Mouse (Mus musculus) neural tube, embryonic 12.5 days (tissue): Measurements from ENCODE around the gene Nup37. TPM values are rescaled to one million over a fixed set of nuclear protein-coding genes. Genes with fewer than 3 reads are reported as not detected.

Experiments used
- ATAC-seq: fragments of 200-750 bp; cut with Nextera tagmentation; 2 replicates; pipeline ENCODE4 v1.8.0; 2017; ENCODE audit warnings: low read depth, mild to moderate bottlenecking, moderate TSS enrichment, moderate library complexity; ENCODE audit not compliant: low FRiP score
- H3K27ac ChIP-seq: fragments of 300-500 bp; sonication (generic); 2 replicates; pipeline ENCODE4 v1.5.1; 2016
- H3K27me3 ChIP-seq: fragments of 300-500 bp; sonication (generic); replicated peaks from 2 replicates; pipeline ENCODE4 v1.6.1; 2016; ENCODE audit warnings: mild to moderate bottlenecking
- H3K36me3 ChIP-seq: fragments of 300-500 bp; sonication (generic); 2 replicates; pipeline ENCODE4 v1.6.1; 2016; ENCODE audit warnings: mild to moderate bottlenecking
- H3K4me1 ChIP-seq: fragments of 300-500 bp; sonication (generic); 2 replicates; pipeline ENCODE4 v1.6.1; 2016
- H3K4me2 ChIP-seq: fragments of 300-500 bp; sonication (generic); replicated peaks from 2 replicates; pipeline ENCODE4 v1.6.1; 2016; ENCODE audit warnings: mild to moderate bottlenecking
- H3K4me3 ChIP-seq: fragments of 300-500 bp; sonication (generic); 2 replicates; pipeline ENCODE4 v1.5.1; 2016
- H3K9ac ChIP-seq: fragments of 300-500 bp; sonication (generic); 2 replicates; pipeline ENCODE4 v1.6.1; 2016; ENCODE audit warnings: mild to moderate bottlenecking
- H3K9me3 ChIP-seq: fragments of 300-500 bp; sonication (generic); 2 replicates; pipeline ENCODE4 v1.6.1; 2016; ENCODE audit warnings: mild to moderate bottlenecking
- WGBS: fragments of 180-500 bp; shearing (Covaris S2); methylation state at CpG from one replicate; pipeline ENCODE4 v1.1.7; 2016; 5-methylcytosine and 5-hydroxymethylcytosine counted together
- polyA plus RNA-seq: library from polyadenylated mRNA; unstranded; fragments of >200 nt; fragmentation: Nextera tagmentation; extraction: Ambion mirVana; gene quantifications from 2 replicates; pipeline ENCODE4 v1.2.1, GENCODE M21; 2016

Gene Nup37
- polyA plus RNA-seq, result 60.3 and 60.4 TPM in 2 replicates

GRCm38 (mm10) chr10:88146707-88147477 is at the start of gene Nup37, which contains the start of gene Parpbp:
Gene Nup37, plus strand, starts transcription at chr10:88146992.
Gene Parpbp, minus strand, starts transcription at chr10:88146941.
- H3K27ac ChIP-seq, result no peak within 1 kb of the TSS
- 1% methylated on average over 53 of the region's 53 CpGs for WGBS

GRCm38 (mm10) chr10:88106169-88106568 is 40.6 kb upstream of the Nup37 start:
- 94% methylated on average over 2 of the region's 2 CpGs for WGBS
- no peaks in the 10 kb centered on the region for H3K4me1 ChIP-seq
- no peak overlapping the region for H3K27ac ChIP-seq
- H3K27me3 ChIP-seq, result no peaks in the 10 kb centered on the region
- H3K4me3 ChIP-seq, result no peak overlapping the region
- no peak overlapping the region for H3K9ac ChIP-seq
- no peaks in the 10 kb centered on the region for H3K36me3 ChIP-seq
- no peaks in the 10 kb centered on the region for H3K9me3 ChIP-seq
- no peak for ATAC-seq
- no peak overlapping the region for H3K4me2 ChIP-seq

More at GRCm38 (mm10) chr10:88146707-88147477, at the start of gene Nup37, which contains the start of gene Parpbp:
- peaks cover 16% of the 10 kb centered on the region for H3K4me1 ChIP-seq
- peak; percentile 98 for ATAC-seq
- H3K4me2 ChIP-seq, result peak within 1 kb of the TSS; percentile 81
- peak within 1 kb of the TSS; percentile 68 for H3K9ac ChIP-seq
- H3K9me3 ChIP-seq, result no peaks in the 10 kb centered on the region
- peaks cover 11% of the 10 kb centered on the region; the same call in 1 of the 2 replicates for H3K36me3 ChIP-seq
- H3K27me3 ChIP-seq, result no peaks in the 10 kb centered on the region
- peak within 1 kb of the TSS; percentile 78 for H3K4me3 ChIP-seq

- Histone ChIP-seq H3K4me2 (no peak overlapping the region), H3K4me1 (no peaks in the 10 kb centered on the region), H3K27me3 (no peaks in the 10 kb centered on the region), H3K9ac (no peak overlapping the region), H3K36me3 (no peaks in the 10 kb centered on the region), H3K4me3 (no peak overlapping the region), H3K9me3 (no peaks in the 10 kb centered on the region), H3K27ac (no peak overlapping the region)
- WGBS, result 92% methylated on average over 2 of the region's 2 CpGs
- no peak for ATAC-seq
These were observed 33.5 kb upstream of the Nup37 start for GRCm38 (mm10) chr10:88113290-88113689.

- no peak for ATAC-seq
- H3K9ac ChIP-seq, result no peak overlapping the region
- H3K36me3 ChIP-seq, result no peaks in the 10 kb centered on the region
These were observed 27.1 kb upstream of the Nup37 start for GRCm38 (mm10) chr10:88119721-88120120.

GRCm38 (mm10) chr10:88135630-88136029 is 11.2 kb upstream of the Nup37 start:
- H3K9me3 ChIP-seq, result no peaks in the 10 kb centered on the region
- no peaks in the 10 kb centered on the region for H3K36me3 ChIP-seq
- no peak overlapping the region for H3K4me3 ChIP-seq
- no peak for ATAC-seq
- no peaks in the 10 kb centered on the region for H3K27me3 ChIP-seq
- no peak overlapping the region for H3K4me2 ChIP-seq
- H3K27ac ChIP-seq, result no peak overlapping the region
- H3K4me1 ChIP-seq, result no peaks in the 10 kb centered on the region
- no peak overlapping the region for H3K9ac ChIP-seq
- 97% methylated on average over 16 of the region's 16 CpGs for WGBS

More at GRCm38 (mm10) chr10:88119721-88120120, 27.1 kb upstream of the Nup37 start:
- H3K9me3 ChIP-seq, result no peaks in the 10 kb centered on the region
- H3K4me2 ChIP-seq, result no peak overlapping the region
- H3K27ac ChIP-seq, result no peak overlapping the region
- H3K27me3 ChIP-seq, result no peaks in the 10 kb centered on the region
- no peaks in the 10 kb centered on the region for H3K4me1 ChIP-seq
- no peak overlapping the region for H3K4me3 ChIP-seq

GRCm38 (mm10) chr10:88146187-88146586 is 605 bp upstream of the Nup37 start:
- Histone ChIP-seq H3K36me3 (peaks cover 11% of the 10 kb centered on the region; the same call in 1 of the 2 replicates), H3K27me3 (no peaks in the 10 kb centered on the region), H3K4me3 (peak overlapping the region; percentile 78), H3K9me3 (no peaks in the 10 kb centered on the region), H3K4me2 (peak overlapping the region; percentile 81), H3K9ac (peak overlapping the region; percentile 68), H3K27ac (no peak overlapping the region), H3K4me1 (peaks cover 16% of the 10 kb centered on the region)
- 0 out of 2 replicates have a peak, but pooled peaks have one; percentile 17 for ATAC-seq
- WGBS, result 27% methylated on average over 7 of the region's 7 CpGs

- H3K36me3 ChIP-seq, result peaks cover 29% of the 10 kb centered on the region
- H3K4me3 ChIP-seq, result no peak overlapping the region
- H3K27me3 ChIP-seq, result no peaks in the 10 kb centered on the region
- H3K4me2 ChIP-seq, result no peak overlapping the region
- 93% methylated on average over 4 of the region's 4 CpGs for WGBS
- H3K9me3 ChIP-seq, result no peaks in the 10 kb centered on the region
- ATAC-seq, result no peak
- H3K27ac ChIP-seq, result no peak overlapping the region
- H3K9ac ChIP-seq, result no peak overlapping the region
- peaks cover 15% of the 10 kb centered on the region for H3K4me1 ChIP-seq
These were observed 3.6 kb downstream of the Nup37 start for GRCm38 (mm10) chr10:88150381-88150780.

- H3K9ac ChIP-seq, result no peak overlapping the region
- 87% methylated on average over 6 of the region's 6 CpGs for WGBS
- H3K27me3 ChIP-seq, result no peaks in the 10 kb centered on the region
- H3K9me3 ChIP-seq, result no peaks in the 10 kb centered on the region
- H3K36me3 ChIP-seq, result peaks cover 31% of the 10 kb centered on the region
- no peak overlapping the region for H3K4me2 ChIP-seq
- no peak overlapping the region for H3K4me3 ChIP-seq
- no peak for ATAC-seq
- H3K27ac ChIP-seq, result no peak overlapping the region
- peaks cover 4% of the 10 kb centered on the region; the same call in 1 of the 2 replicates for H3K4me1 ChIP-seq
These were observed 4.9 kb downstream of the Nup37 start for GRCm38 (mm10) chr10:88151658-88152057.

GRCm38 (mm10) chr10:88162096-88162495 is 15.3 kb downstream of the Nup37 start:
- Histone ChIP-seq H3K9ac (no peak overlapping the region), H3K27me3 (no peaks in the 10 kb centered on the region), H3K36me3 (peaks cover 28% of the 10 kb centered on the region), H3K4me3 (no peak overlapping the region), H3K4me1 (no peaks in the 10 kb centered on the region), H3K27ac (no peak overlapping the region), H3K9me3 (no peaks in the 10 kb centered on the region), H3K4me2 (no peak overlapping the region)
- no peak for ATAC-seq
- 85% methylated on average over 2 of the region's 2 CpGs for WGBS

- H3K36me3 ChIP-seq, result peaks cover 28% of the 10 kb centered on the region
- WGBS, result 89% methylated on average over 5 of the region's 5 CpGs
These were observed 15.9 kb downstream of the Nup37 start for GRCm38 (mm10) chr10:88162676-88163075.

GRCm38 (mm10) chr10:88166158-88166557 is 19.4 kb downstream of the Nup37 start:
- over 99% methylated on average over 3 of the region's 3 CpGs for WGBS

More at GRCm38 (mm10) chr10:88162676-88163075, 15.9 kb downstream of the Nup37 start:
- Histone ChIP-seq H3K27me3 (no peaks in the 10 kb centered on the region), H3K27ac (no peak overlapping the region), H3K4me3 (no peak overlapping the region), H3K4me1 (no peaks in the 10 kb centered on the region), H3K9ac (no peak overlapping the region), H3K4me2 (no peak overlapping the region), H3K9me3 (no peaks in the 10 kb centered on the region)
- no peak for ATAC-seq

GRCm38 (mm10) chr10:88167438-88168077 is 20.8 kb downstream of the Nup37 start:
- no peaks in the 10 kb centered on the region for H3K4me1 ChIP-seq
- no peak for ATAC-seq
- H3K36me3 ChIP-seq, result peaks cover 10% of the 10 kb centered on the region; the same call in 1 of the 2 replicates
- no peaks in the 10 kb centered on the region for H3K27me3 ChIP-seq
- 86% methylated on average over 7 of the region's 7 CpGs for WGBS
- H3K27ac ChIP-seq, result no peak overlapping the region
- H3K9me3 ChIP-seq, result no peaks in the 10 kb centered on the region
- no peak overlapping the region for H3K9ac ChIP-seq
- no peak overlapping the region for H3K4me2 ChIP-seq
- H3K4me3 ChIP-seq, result no peak overlapping the region

More at GRCm38 (mm10) chr10:88166158-88166557, 19.4 kb downstream of the Nup37 start:
- peaks cover 16% of the 10 kb centered on the region for H3K36me3 ChIP-seq
- H3K9ac ChIP-seq, result no peak overlapping the region
- no peaks in the 10 kb centered on the region for H3K4me1 ChIP-seq
- H3K4me2 ChIP-seq, result no peak overlapping the region
- H3K27ac ChIP-seq, result no peak overlapping the region
- no peaks in the 10 kb centered on the region for H3K27me3 ChIP-seq
- ATAC-seq, result no peak
- H3K4me3 ChIP-seq, result no peak overlapping the region
- H3K9me3 ChIP-seq, result no peaks in the 10 kb centered on the region
